Mouse (Mus musculus) spleen, adult 2 months (tissue): ENCODE measurements around the gene Gzmk. TPM values are rescaled to one million over a fixed set of nuclear protein-coding genes. Genes with fewer than 3 reads are reported as not detected.

Source experiments
- DNase-seq, 2 experiments: peaks; one replicate each; pipeline versions ENCODE4 v3.0.0 to v3.0.0-alpha.2; 2012 to 2021; ENCODE audit warnings: low spot score in 2 of 2, low read depth in 1 of 2
- H3K27ac ChIP-seq: fragments of 200-500 bp; 2 replicates; pipeline ENCODE4 v1.5.1; 2012; ENCODE audit warnings: low read length, inconsistent platforms; ENCODE audit not compliant: insufficient read depth
- H3K27me3 ChIP-seq: fragments of 200-500 bp; 2 replicates; pipeline ENCODE4 v1.6.1; 2012; ENCODE audit warnings: mild to moderate bottlenecking, moderate library complexity, low read length, inconsistent platforms; ENCODE audit not compliant: control insufficient read depth, insufficient read depth
- H3K36me3 ChIP-seq: fragments of 200-500 bp; 2 replicates; pipeline ENCODE4 v1.6.1; 2012; ENCODE audit warnings: mild to moderate bottlenecking, low read length, inconsistent platforms; ENCODE audit not compliant: control insufficient read depth, insufficient read depth
- H3K4me1 ChIP-seq: fragments of 200-500 bp; 2 replicates; pipeline ENCODE4 v1.6.1; 2011; ENCODE audit warnings: inconsistent platforms; ENCODE audit not compliant: control insufficient read depth, insufficient read depth, insufficient read length
- H3K4me3 ChIP-seq: fragments of 200-500 bp; 2 replicates; pipeline ENCODE4 v1.5.1; 2011; ENCODE audit warnings: mild to moderate bottlenecking, inconsistent platforms; ENCODE audit not compliant: insufficient read depth, insufficient read length; ENCODE audit errors: extremely low read depth
- CTCF ChIP-seq: fragments of 200-500 bp; IDR thresholded peaks from 2 replicates; pipeline ENCODE4 v1.5.1; 2011; ENCODE audit warnings: mild to moderate bottlenecking, inconsistent platforms; ENCODE audit not compliant: insufficient read depth, insufficient read length, insufficient replicate concordance; ENCODE audit errors: extremely low read depth
- POLR2A ChIP-seq: fragments of 200-500 bp; IDR thresholded peaks from 2 replicates; pipeline ENCODE4 v1.6.1; 2011; ENCODE audit warnings: low read depth, low read length, inconsistent platforms
- WGBS: fragments of 180-500 bp; shearing (Covaris S2); methylation state at CpG from one replicate; pipeline ENCODE4 v1.1.7; 2018; 5-methylcytosine and 5-hydroxymethylcytosine counted together
- polyA plus RNA-seq: library from polyadenylated mRNA; depleted of rRNA; stranded (reverse); fragments of >200 nt; gene quantifications from 2 replicates; pipeline ENCODE4 v1.2.3, GENCODE M21; 2012

The Gzmk gene
- polyA plus RNA-seq, 1 experiment = 0.18 TPM

DNA sequence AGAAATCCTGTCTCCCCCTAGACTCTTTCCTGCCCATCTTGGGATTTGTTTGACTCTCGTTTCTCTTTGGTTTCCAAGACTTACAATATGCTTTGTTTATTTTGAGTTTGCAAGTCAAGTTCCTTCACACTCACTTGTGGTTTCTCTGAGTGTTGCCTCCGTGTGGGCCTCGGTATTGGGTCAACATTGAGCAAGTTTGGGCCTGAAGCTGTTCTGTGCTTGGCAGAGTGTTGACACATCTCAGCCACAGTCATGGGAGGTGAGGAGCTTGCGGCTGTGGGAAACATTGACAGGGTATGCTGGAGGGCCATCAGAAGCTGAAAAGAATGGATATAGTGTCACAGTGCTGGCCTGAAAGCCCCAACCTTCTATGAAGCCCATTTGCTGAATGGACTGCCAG is 1.4 kb upstream of the Gzmk start:
- Histone ChIP-seq H3K27ac (no peak overlapping the region), H3K27me3 (no peaks in the 10 kb centered on the region), H3K36me3 (no peaks in the 10 kb centered on the region), H3K4me1 (no peaks in the 10 kb centered on the region), H3K4me3 (no peak overlapping the region)
- WGBS = 56% methylated on average over 4 of the region's 4 CpGs
- no peak for DNase-seq
- no peak for TF ChIP-seq POLR2A
- no peak for TF ChIP-seq CTCF

- TF ChIP-seq CTCF (no peak), POLR2A (no peak)
- no peak overlapping the region for H3K27ac ChIP-seq
- 76% methylated on average over 2 of the region's 2 CpGs for WGBS
Observed at GRCm38 (mm10) chr13:113224105-113224504, 1.6 kb downstream of the Gzmk start.

DNA sequence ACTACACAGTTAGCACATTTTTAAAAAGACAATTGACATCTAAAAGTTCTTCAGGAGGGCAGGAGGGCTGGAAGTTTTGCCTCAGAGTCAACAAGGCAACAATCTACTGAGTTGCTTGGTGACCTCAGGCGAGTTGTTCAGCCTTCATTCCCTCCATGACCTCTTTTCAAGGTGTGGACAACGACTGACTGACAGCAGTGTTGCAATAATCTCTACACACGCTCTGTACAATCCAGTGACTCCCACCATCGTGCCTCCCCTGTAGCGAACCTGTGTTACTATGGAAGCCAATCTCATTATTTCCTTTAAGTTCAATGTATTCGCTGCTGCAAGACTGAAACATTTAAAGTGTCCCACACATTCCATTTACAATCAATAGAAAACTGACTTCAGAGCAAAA is 3.9 kb downstream of the Gzmk start:
- H3K27me3 ChIP-seq = no peaks in the 10 kb centered on the region
- no peaks in the 10 kb centered on the region for H3K36me3 ChIP-seq
- no peak overlapping the region for H3K4me3 ChIP-seq
- no peaks in the 10 kb centered on the region for H3K4me1 ChIP-seq
- 77% methylated on average over 6 of the region's 6 CpGs for WGBS
- no peak for DNase-seq
- no peak for TF ChIP-seq CTCF
- TF ChIP-seq POLR2A = no peak
- H3K27ac ChIP-seq = no peak overlapping the region

More at GRCm38 (mm10) chr13:113224105-113224504, 1.6 kb downstream of the Gzmk start:
- H3K4me3 ChIP-seq = no peak overlapping the region
- no peaks in the 10 kb centered on the region for H3K36me3 ChIP-seq
- H3K4me1 ChIP-seq = no peaks in the 10 kb centered on the region
- no peak for DNase-seq
- H3K27me3 ChIP-seq = no peaks in the 10 kb centered on the region

GRCm38 (mm10) chr13:113213865-113214264 is 11.8 kb downstream of the Gzmk start:
- Histone ChIP-seq H3K27me3 (peaks cover 6% of the 10 kb centered on the region), H3K36me3 (no peaks in the 10 kb centered on the region), H3K27ac (no peak overlapping the region), H3K4me3 (no peak overlapping the region), H3K4me1 (no peaks in the 10 kb centered on the region)
- no peak for TF ChIP-seq POLR2A
- no peak for TF ChIP-seq CTCF
- 97% methylated on average over 3 of the region's 3 CpGs for WGBS
- DNase-seq = no peak

- no peak overlapping the region for H3K4me3 ChIP-seq
- TF ChIP-seq CTCF = no peak
- TF ChIP-seq POLR2A = no peak
- H3K4me1 ChIP-seq = no peaks in the 10 kb centered on the region
- H3K27ac ChIP-seq = no peak overlapping the region
- 57% methylated on average over 3 of the region's 3 CpGs for WGBS
- no peaks in the 10 kb centered on the region for H3K36me3 ChIP-seq
- H3K27me3 ChIP-seq = peaks cover 6% of the 10 kb centered on the region
- DNase-seq = no peak
Observed at GRCm38 (mm10) chr13:113212401-113212800, 13.3 kb downstream of the Gzmk start.

DNA sequence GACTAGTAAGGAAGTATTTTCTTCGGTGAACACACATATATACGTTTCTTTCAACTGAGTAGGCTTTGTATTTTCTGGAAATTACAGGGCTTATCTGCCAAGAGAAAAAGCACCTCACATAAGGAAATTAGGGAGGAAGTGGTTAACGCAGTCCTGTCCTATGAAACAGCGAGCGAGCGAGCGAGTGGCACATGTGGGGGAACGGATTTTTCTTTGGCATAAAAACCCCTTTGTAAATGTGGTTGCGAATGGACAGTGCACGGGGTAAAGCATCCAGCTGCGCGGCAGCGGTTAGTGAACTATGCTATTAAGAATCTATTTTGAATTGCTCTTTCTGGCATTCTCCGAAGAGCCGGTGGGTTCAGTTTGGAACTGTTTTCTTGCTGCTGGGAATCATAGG is 14.4 kb downstream of the Gzmk start:
- no peak for DNase-seq
- WGBS = 4% methylated on average over 15 of the region's 15 CpGs
- Histone ChIP-seq H3K4me1 (no peaks in the 10 kb centered on the region), H3K27ac (no peak overlapping the region), H3K27me3 (peaks cover 6% of the 10 kb centered on the region), H3K4me3 (no peak overlapping the region), H3K36me3 (no peaks in the 10 kb centered on the region)
- TF ChIP-seq POLR2A = no peak
- TF ChIP-seq CTCF = no peak

- DNase-seq = no peak
- WGBS = 19% methylated on average over 15 of the region's 15 CpGs
- H3K4me1 ChIP-seq = no peaks in the 10 kb centered on the region
- TF ChIP-seq POLR2A (no peak), CTCF (no peak)
- H3K27ac ChIP-seq = no peak within 1 kb of the TSS
- no peaks in the 10 kb centered on the region for H3K36me3 ChIP-seq
- peaks cover 6% of the 10 kb centered on the region for H3K27me3 ChIP-seq
- H3K4me3 ChIP-seq = no peak within 1 kb of the TSS
Observed at GRCm38 (mm10) chr13:113209624-113210023, 16.1 kb downstream of the Gzmk start, which contains the start of gene Esm1. Gene Esm1, plus strand, starts transcription at chr13:113209659.
